Mouse (Mus musculus) regulatory T cell (primary cell): ENCODE measurements around the gene Ttc7b.

Experiments used
- in situ Hi-C: fragments of 300-600 bp; cut with MboI, MseI; formaldehyde crosslinking; loops from one replicate; pipeline ENCODE4 v1.15.1; 2025; ENCODE audit warnings: high pct_unique_total_duplicates

The Ttc7b gene

GRCm38 (mm10) chr12:100520794-100521186, at the start of gene Ttc7b:
TSS of gene Ttc7b (minus strand) at chr12:100520826.
- in situ Hi-C loops = no loop called here

DNA sequence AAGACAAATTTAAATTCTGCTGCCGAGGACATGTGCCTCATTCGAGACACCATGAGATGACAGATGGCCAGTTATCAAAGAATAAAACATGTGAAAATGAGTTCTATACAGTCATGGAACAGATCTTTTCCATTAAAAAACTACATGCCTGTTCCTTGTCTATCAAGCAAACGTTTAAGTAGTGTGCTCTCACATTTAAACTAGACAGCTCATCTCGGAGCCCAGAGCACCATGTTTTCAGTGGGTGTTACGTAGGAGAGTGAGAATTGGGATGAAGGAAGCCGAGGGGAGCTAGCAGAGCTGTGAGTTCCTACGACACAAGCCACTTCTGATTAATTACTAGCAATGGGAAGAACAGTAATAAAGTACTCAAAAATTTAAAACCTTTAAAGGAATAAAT, 48.2 kb upstream of the Ttc7b start:
- in situ Hi-C loops = no loop called here

DNA sequence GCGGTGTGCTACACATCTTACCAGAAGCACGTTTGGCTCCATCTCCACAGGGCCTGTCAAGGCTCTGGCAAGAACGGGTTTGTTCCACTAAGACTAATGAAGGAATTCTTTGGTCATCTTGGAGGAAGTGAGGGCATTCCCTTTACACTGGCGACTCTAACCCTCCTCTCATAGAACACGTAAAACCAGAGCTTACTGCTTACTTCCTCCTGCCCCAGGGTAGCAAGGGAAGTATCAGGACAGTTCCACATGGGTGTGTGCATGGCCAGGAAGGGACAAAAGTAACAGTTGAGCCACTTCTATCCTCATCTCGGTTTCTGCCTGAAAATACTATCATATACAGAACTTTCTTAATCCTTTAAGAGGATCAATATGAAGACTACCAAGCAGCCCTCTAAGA, 47.5 kb upstream of the Ttc7b start:
- in situ Hi-C loops = no loop called here

GRCm38 (mm10) chr12:100567627-100568026, 47.0 kb upstream of the Ttc7b start:
- in situ Hi-C loops = no loop called here

DNA sequence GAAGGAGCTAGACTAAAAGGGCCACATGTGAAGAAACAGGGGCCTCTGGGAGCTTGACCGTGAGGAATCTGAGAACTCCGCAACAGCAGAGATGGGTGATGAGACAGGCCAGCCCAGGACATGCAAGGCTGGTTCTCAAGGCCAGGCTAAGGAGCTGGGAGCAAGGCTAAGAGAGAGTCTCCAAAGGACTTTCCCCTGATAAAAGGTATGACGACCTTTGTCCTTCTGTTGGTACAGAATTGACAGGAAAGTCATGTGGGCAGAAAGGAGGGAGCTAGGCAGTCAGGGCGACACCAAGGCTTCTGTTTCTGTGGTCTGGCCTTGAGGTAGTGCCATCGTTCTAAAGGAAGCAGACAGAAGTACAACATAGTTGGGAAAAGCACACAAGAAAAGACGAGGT, 33.0 kb upstream of the Ttc7b start:
- in situ Hi-C loops = no loop called here

GRCm38 (mm10) chr12:100551972-100552371, 31.3 kb upstream of the Ttc7b start:
- in situ Hi-C loops = no loop called here

DNA sequence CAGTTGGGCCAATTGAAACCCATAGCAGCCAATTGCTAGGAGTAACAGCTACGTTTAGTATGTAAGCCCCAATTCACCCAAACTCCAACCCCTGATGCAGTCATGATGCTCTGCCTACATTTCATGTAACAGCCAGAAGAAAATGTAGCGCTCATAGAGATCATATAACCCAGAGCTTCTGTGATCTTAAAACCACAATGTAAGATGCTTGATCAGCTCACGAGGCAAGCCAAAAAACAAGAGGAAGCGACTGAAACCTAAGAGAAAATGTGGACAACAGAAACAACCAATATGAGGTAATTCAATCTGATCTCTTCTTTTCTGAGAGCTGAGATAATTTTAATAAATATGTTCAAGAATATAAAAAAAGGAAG, 23.6 kb upstream of the Ttc7b start:
- in situ Hi-C loops = no loop called here

DNA sequence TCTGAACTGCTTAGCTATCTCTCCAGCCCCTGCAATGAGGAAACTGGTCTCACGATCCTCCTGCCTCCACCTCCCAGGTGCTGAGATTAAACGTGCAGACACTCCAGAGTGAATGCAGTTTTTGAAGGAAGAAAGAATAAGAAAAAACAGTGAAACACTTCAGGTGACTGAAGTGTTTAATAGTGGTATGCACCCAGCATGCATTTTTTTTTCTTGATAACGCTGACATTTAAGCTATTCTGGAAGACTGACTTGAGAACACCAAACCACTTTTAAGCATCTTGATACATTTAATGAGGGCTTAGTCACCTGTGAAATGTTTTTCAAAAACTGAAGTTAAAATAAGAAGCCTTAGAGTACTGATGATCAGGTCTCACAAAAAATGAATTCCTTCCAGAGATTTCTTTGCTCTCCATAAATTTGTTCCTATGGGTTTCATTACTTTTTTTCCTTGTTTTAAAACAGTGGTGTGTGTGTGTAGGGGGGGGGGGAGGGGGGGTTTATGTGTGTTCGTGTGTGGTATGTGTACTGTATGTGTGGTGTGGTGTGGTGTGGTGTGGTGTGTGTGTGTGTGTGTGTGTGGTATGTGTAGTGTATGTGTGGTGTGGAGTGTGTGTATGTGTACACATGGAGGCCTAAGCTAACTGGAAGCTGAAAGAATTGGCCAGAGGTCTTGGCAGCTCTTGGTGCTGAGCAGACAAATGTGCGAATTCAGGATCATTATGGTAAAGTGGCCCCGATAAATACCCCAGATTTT, 23.0 kb upstream of the Ttc7b start:
- in situ Hi-C loops = no loop called here

- in situ Hi-C loops = no loop called here
Measured at GRCm38 (mm10) chr12:100542494-100542893, 21.9 kb upstream of the Ttc7b start.

DNA sequence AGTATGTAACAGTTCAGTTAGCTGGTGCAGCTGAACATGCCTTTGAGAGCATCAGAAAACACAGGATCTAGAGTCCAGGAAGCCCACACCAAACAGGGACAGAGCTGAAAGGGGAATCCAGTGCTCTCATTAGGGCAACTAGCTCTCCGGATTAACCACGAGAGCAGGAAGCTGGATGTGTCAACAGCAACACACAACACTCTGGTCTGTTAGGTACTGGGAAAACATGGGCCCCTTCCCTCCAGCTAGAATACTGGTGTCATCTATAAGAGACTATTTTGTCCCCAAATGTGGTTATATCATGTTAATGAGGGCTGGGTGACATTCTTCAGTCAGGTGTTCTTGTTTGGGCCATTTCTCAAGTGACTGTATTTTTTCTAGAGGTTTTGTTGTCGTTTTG, 21.4 kb upstream of the Ttc7b start:
- in situ Hi-C loops = no loop called here

GRCm38 (mm10) chr12:100539158-100539714, 18.6 kb upstream of the Ttc7b start:
- in situ Hi-C loops = no loop called here

GRCm38 (mm10) chr12:100538445-100539157, 18.0 kb upstream of the Ttc7b start:
- in situ Hi-C loops = no loop called here

GRCm38 (mm10) chr12:100537091-100537490, 16.5 kb upstream of the Ttc7b start:
- in situ Hi-C loops = no loop called here

GRCm38 (mm10) chr12:100535028-100535427, 14.4 kb upstream of the Ttc7b start:
- in situ Hi-C loops = no loop called here

GRCm38 (mm10) chr12:100534028-100534427, 13.4 kb upstream of the Ttc7b start:
- in situ Hi-C loops = no loop called here

GRCm38 (mm10) chr12:100533209-100533608, 12.6 kb upstream of the Ttc7b start:
- in situ Hi-C loops = no loop called here

- in situ Hi-C loops = no loop called here
Measured at GRCm38 (mm10) chr12:100531740-100532139, 11.1 kb upstream of the Ttc7b start.

- in situ Hi-C loops = no loop called here
Measured at GRCm38 (mm10) chr12:100530871-100531270, 10.2 kb upstream of the Ttc7b start.

DNA sequence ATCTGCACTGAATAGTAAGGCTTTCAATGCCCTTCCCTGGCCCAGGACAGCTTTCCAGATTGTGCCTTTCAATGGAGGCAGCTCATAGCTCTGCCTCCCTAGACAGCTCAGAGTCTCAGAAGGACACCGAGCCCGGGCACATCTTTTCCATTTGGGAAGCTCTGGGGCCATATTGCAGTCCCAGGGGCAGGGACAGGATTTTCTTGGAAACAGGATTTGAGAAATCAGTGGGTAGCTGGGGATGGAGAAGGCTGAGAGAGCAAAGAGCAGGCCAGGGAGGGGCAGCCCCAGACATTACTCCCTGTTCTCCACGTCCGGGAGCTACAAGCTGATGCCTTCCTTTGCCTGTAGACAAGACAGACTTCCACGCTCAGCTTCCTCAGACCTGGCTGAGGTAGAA, 9.0 kb upstream of the Ttc7b start:
- in situ Hi-C loops = no loop called here

GRCm38 (mm10) chr12:100529172-100529571, 8.5 kb upstream of the Ttc7b start:
- in situ Hi-C loops = no loop called here

- in situ Hi-C loops = no loop called here
Measured at GRCm38 (mm10) chr12:100528246-100528645, 7.6 kb upstream of the Ttc7b start.

DNA sequence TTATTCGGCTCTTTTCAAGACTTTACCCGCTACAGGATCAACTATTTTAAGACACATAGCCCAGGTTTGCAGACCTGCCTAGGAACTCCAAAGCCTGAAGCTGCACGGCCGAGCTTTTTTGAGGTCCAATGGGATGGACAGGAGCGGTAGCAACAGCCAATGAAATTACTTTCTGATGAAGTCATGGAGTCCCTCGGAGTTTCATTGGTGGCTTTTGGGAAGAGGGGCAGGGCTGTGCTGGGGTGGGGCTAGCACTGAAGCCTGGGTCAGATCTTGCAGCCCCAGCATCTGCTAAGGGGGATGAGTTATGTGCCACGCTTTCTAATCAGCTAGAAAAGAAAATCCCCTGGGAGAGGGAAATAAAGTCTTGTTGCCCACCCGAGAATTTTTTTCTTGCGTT, 7.1 kb upstream of the Ttc7b start:
- in situ Hi-C loops = no loop called here

GRCm38 (mm10) chr12:100527241-100527640, 6.6 kb upstream of the Ttc7b start:
- in situ Hi-C loops = no loop called here
